Mouse (Mus musculus): ENCODE results near the gene Slc30a7. TPM values are rescaled to one million over a fixed set of nuclear protein-coding genes. Genes with fewer than 3 reads are reported as not detected.
"Not testable (repeated sequence)": the region's sequence is repeated elsewhere in the genome, so short reads cannot be mapped to it uniquely, and the experiment has no call there.

The Slc30a7 gene
- polyA plus RNA-seq, 1 experiment from 2014 or later = 34.2 TPM

DNA sequence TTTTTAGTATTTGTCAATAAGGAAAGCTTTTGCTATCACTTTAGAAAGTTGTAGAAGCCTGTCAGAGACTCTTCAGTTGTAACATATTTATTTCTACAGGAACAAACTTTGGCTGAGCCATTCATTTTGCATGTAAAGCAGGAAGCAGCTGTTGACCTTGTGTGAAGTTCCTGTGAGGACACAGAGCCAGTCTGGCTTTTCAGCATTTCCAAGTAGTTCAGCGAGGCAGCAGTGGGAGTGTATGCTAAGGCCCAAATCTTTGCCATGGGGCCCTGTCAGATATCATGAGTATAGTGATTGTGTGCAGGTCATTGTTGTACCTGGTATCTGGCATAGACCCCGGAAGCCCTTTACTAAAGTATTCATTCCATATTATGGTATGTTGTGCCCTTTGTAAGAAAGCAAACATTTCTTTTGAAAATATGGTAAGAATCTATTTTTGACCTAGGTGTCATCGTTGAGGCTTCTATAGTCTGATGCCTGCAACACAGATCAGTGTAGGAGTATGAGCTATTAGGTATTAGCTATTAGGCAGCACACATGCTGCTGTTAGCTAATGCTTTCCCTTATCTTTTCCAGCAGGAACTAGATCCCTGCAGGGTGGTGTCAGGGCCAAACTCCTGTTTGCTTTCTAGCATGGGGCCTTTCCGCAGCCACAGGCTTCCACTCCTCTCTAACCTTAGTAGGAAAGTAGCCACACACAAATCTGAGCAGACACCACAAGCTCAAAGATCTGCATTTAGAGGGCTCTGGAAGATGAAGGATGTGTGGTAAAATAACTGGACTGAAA, 82.6 kb downstream of the Slc30a7 start:
- no peak for ATAC-seq (ENCODE audit: low FRiP score, low TSS enrichment)

GRCm38 (mm10) chr3:115907406-115907805, 99.8 kb downstream of the Slc30a7 start:
- not testable (repeated sequence) for H3K27ac ChIP-seq (ENCODE audit: low read depth, low read length); H3K4me3 ChIP-seq (ENCODE audit: low read length); H3K4me1 ChIP-seq (ENCODE audit: control insufficient read depth, insufficient read depth, low read length); H3K9me3 ChIP-seq (ENCODE audit: control insufficient read depth, low read length); H3K9ac ChIP-seq (ENCODE audit: low read depth, low read length); ATAC-seq (ENCODE audit: low FRiP score, low TSS enrichment); H3K36me3 ChIP-seq (ENCODE audit: control insufficient read depth, insufficient read depth, low read length); H3K27me3 ChIP-seq (ENCODE audit: control insufficient read depth, insufficient read depth, low read length); H3K4me2 ChIP-seq (replicated peaks; ENCODE audit: low read depth, low read length)
- WGBS = 98% methylated on average over 10 of the region's 11 CpGs

More for the DNA sequence above, 82.6 kb downstream of the Slc30a7 start:
- Histone ChIP-seq H3K9ac (ENCODE audit: low read depth, low read length) (no peak overlapping the region), H3K27me3 (ENCODE audit: control insufficient read depth, insufficient read depth, low read length) (no peaks in the 10 kb centered on the region), H3K9me3 (ENCODE audit: control insufficient read depth, low read length) (no peaks in the 10 kb centered on the region), H3K4me1 (ENCODE audit: control insufficient read depth, insufficient read depth, low read length) (no peaks in the 10 kb centered on the region), H3K36me3 (ENCODE audit: control insufficient read depth, insufficient read depth, low read length) (peaks cover 7% of the 10 kb centered on the region; the same call in 1 of the 2 replicates), H3K27ac (ENCODE audit: low read depth, low read length) (no peak overlapping the region), H3K4me2 (replicated peaks; ENCODE audit: low read depth, low read length) (no peak overlapping the region), H3K4me3 (ENCODE audit: low read length) (no peak overlapping the region)
- WGBS = 86% methylated on average over 4 of the region's 4 CpGs

- Histone ChIP-seq H3K27me3 (ENCODE audit: control insufficient read depth, insufficient read depth, low read length) (no peaks in the 10 kb centered on the region), H3K36me3 (ENCODE audit: control insufficient read depth, insufficient read depth, low read length) (no peaks in the 10 kb centered on the region; the same call in 1 of the 2 replicates), H3K4me3 (ENCODE audit: low read length) (no peak overlapping the region), H3K9me3 (ENCODE audit: control insufficient read depth, low read length) (no peaks in the 10 kb centered on the region), H3K27ac (ENCODE audit: low read depth, low read length) (no peak overlapping the region), H3K9ac (ENCODE audit: low read depth, low read length) (no peak overlapping the region), H3K4me2 (replicated peaks; ENCODE audit: low read depth, low read length) (no peak overlapping the region), H3K4me1 (ENCODE audit: control insufficient read depth, insufficient read depth, low read length) (no peaks in the 10 kb centered on the region)
- 91% methylated on average over 4 of the region's 4 CpGs for WGBS
- no peak for ATAC-seq (ENCODE audit: low FRiP score, low TSS enrichment)
These were observed 101.6 kb downstream of the Slc30a7 start for GRCm38 (mm10) chr3:115905567-115905966.

DNA sequence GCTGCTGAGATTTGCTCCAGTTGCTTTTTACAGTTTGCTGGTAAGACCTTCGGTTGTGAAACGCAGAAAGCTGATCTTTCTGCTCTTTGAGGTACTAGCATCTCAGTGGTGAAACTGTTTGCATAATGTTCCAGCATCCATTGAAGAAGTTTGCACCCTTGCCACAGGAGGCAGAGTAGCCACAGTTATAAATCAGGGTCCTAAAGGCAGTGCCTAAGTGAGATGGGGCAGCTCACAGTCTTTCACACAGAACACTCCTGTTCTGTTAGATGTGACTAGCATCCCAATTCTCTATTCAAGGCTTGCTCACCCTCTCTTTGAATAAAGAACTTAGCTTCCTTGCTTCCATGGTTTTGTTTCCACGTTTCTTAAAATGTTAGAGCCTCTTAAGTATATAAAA, 102.1 kb downstream of the Slc30a7 start:
- ATAC-seq (ENCODE audit: low FRiP score, low TSS enrichment) = no peak
- 97% methylated on average over 3 of the region's 3 CpGs for WGBS
- H3K4me2 ChIP-seq (replicated peaks; ENCODE audit: low read depth, low read length) = no peak overlapping the region
- H3K9ac ChIP-seq (ENCODE audit: low read depth, low read length) = no peak overlapping the region
- no peak overlapping the region for H3K4me3 ChIP-seq (ENCODE audit: low read length)
- H3K36me3 ChIP-seq (ENCODE audit: control insufficient read depth, insufficient read depth, low read length) = peaks cover 3% of the 10 kb centered on the region; the same call in 1 of the 2 replicates
- no peaks in the 10 kb centered on the region for H3K4me1 ChIP-seq (ENCODE audit: control insufficient read depth, insufficient read depth, low read length)
- H3K27ac ChIP-seq (ENCODE audit: low read depth, low read length) = no peak overlapping the region
- no peaks in the 10 kb centered on the region for H3K27me3 ChIP-seq (ENCODE audit: control insufficient read depth, insufficient read depth, low read length)
- no peaks in the 10 kb centered on the region for H3K9me3 ChIP-seq (ENCODE audit: control insufficient read depth, low read length)

- Histone ChIP-seq H3K27me3 (ENCODE audit: control insufficient read depth, insufficient read depth, low read length) (no peaks in the 10 kb centered on the region), H3K9me3 (ENCODE audit: control insufficient read depth, low read length) (no peaks in the 10 kb centered on the region), H3K4me3 (ENCODE audit: low read length) (no peak overlapping the region), H3K27ac (ENCODE audit: low read depth, low read length) (no peak overlapping the region), H3K36me3 (ENCODE audit: control insufficient read depth, insufficient read depth, low read length) (peaks cover 5% of the 10 kb centered on the region; the same call in 1 of the 2 replicates), H3K9ac (ENCODE audit: low read depth, low read length) (no peak overlapping the region), H3K4me1 (ENCODE audit: control insufficient read depth, insufficient read depth, low read length) (no peaks in the 10 kb centered on the region), H3K4me2 (replicated peaks; ENCODE audit: low read depth, low read length) (no peak overlapping the region)
- ATAC-seq (ENCODE audit: low FRiP score, low TSS enrichment) = no peak
- WGBS = 95% methylated on average over 9 of the region's 9 CpGs
These were observed 104.8 kb downstream of the Slc30a7 start for GRCm38 (mm10) chr3:115902301-115902956.

DNA sequence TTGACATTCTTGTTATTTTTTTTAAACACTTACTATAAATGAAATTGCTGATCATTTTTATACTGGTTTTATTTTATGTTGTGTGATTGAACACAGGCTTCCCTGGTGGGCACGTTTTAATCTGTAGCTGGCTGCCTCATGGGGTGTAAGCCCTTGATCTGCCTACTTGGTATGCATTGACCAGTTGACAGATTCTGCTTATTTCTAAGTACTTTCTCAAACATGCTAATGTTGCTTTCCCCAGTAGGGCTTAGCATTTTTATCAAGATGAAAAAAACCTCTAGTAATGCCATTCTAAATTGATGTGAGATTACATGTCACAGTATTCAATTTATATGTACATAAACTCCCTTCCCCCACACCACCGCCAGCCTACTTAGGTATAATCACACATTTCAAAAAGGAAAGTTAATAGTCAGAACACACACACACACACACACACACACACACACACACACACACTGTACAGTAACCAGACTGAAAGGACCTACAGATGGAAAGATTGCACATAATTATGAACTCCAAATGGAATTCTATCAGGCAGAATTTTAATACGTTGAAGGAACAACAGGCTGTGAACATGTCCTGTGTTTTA, 108.8 kb downstream of the Slc30a7 start:
- ATAC-seq (ENCODE audit: low FRiP score, low TSS enrichment) = no peak
- Histone ChIP-seq H3K36me3 (ENCODE audit: control insufficient read depth, insufficient read depth, low read length) (peaks cover 12% of the 10 kb centered on the region; the same call in 1 of the 2 replicates), H3K9ac (ENCODE audit: low read depth, low read length) (no peak overlapping the region), H3K27ac (ENCODE audit: low read depth, low read length) (no peak overlapping the region), H3K4me2 (replicated peaks; ENCODE audit: low read depth, low read length) (no peak overlapping the region), H3K4me1 (ENCODE audit: control insufficient read depth, insufficient read depth, low read length) (no peaks in the 10 kb centered on the region), H3K27me3 (ENCODE audit: control insufficient read depth, insufficient read depth, low read length) (no peaks in the 10 kb centered on the region), H3K9me3 (ENCODE audit: control insufficient read depth, low read length) (no peaks in the 10 kb centered on the region), H3K4me3 (ENCODE audit: low read length) (no peak overlapping the region)
- WGBS = 86% methylated on average over 3 of the region's 3 CpGs

DNA sequence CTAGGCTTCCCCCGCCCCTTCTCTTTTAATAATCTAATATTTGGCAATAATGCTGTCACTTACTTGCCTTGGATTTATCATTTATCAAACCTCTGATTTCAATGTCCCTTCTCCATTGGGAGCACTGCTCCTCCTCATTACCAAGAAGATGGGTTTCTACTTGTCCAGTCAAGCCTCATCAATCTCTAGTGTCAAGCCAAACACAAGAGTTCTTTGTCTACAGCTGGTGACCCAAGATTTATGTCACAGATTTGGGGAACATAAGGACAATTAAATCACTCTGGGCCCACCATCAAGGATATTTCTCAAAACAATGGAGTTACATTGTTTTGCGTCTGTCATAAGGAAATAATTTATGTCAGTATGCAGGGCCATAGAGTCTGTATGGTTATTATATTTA, 114.0 kb downstream of the Slc30a7 start:
- H3K27ac ChIP-seq (ENCODE audit: low read depth, low read length) = no peak overlapping the region
- H3K9me3 ChIP-seq (ENCODE audit: control insufficient read depth, low read length) = no peaks in the 10 kb centered on the region
- WGBS = 85% methylated on average over 2 of the region's 2 CpGs
- no peaks in the 10 kb centered on the region for H3K4me1 ChIP-seq (ENCODE audit: control insufficient read depth, insufficient read depth, low read length)
- H3K27me3 ChIP-seq (ENCODE audit: control insufficient read depth, insufficient read depth, low read length) = no peaks in the 10 kb centered on the region
- no peak overlapping the region for H3K4me2 ChIP-seq (replicated peaks; ENCODE audit: low read depth, low read length)
- peaks cover 16% of the 10 kb centered on the region; the same call in 1 of the 2 replicates for H3K36me3 ChIP-seq (ENCODE audit: control insufficient read depth, insufficient read depth, low read length)
- no peak for ATAC-seq (ENCODE audit: low FRiP score, low TSS enrichment)
- H3K9ac ChIP-seq (ENCODE audit: low read depth, low read length) = no peak overlapping the region
- no peak overlapping the region for H3K4me3 ChIP-seq (ENCODE audit: low read length)

DNA sequence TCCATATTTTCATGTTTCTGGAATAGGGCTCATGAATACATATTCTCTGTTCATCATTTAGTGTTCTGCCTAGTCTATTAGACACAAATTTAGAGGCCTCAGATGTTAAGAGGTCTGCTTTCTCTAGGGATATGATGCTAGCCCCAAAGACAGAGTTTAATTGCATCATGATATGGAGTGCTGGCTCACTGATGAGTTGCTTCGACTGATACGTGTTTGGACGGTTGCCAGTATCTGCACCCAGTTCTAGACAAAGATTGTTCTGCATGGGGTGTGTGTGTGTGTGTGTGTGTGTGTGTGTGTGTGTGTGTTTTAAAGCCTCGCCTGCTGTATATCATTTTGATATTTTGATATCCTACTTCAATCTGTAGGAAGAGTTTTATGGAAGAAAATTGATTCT, 114.9 kb downstream of the Slc30a7 start:
- Histone ChIP-seq H3K27me3 (ENCODE audit: control insufficient read depth, insufficient read depth, low read length) (no peaks in the 10 kb centered on the region), H3K36me3 (ENCODE audit: control insufficient read depth, insufficient read depth, low read length) (peaks cover 16% of the 10 kb centered on the region; the same call in 1 of the 2 replicates), H3K9me3 (ENCODE audit: control insufficient read depth, low read length) (no peaks in the 10 kb centered on the region), H3K4me3 (ENCODE audit: low read length) (no peak overlapping the region), H3K9ac (ENCODE audit: low read depth, low read length) (no peak overlapping the region), H3K4me1 (ENCODE audit: control insufficient read depth, insufficient read depth, low read length) (no peaks in the 10 kb centered on the region), H3K4me2 (replicated peaks; ENCODE audit: low read depth, low read length) (no peak overlapping the region), H3K27ac (ENCODE audit: low read depth, low read length) (no peak overlapping the region)
- WGBS = 83% methylated on average over 4 of the region's 4 CpGs
- no peak for ATAC-seq (ENCODE audit: low FRiP score, low TSS enrichment)

Measured in kidney, embryonic 14.5 days (tissue).